Mouse (Mus musculus): ENCODE measurements around the gene Mob3a. TPM values are rescaled to one million over a fixed set of nuclear protein-coding genes. Genes with fewer than 3 reads are reported as not detected.

The Mob3a gene
- total RNA-seq, 2 experiments from 2014 or later = 14.0 TPM

- DNase-seq (ENCODE audit: low spot score in 2 of 2) = peak; percentile 95 to 96
- intact Hi-C loops (cut with DNase I) = loop anchor here (5.0 kb wide), 1 partner anchor 45 kb away; the partner anchor contains the start of gene Btbd2
Measured at GRCm38 (mm10) chr10:80702536-80703390, 986 bp upstream of the Mob3a start.

- intact Hi-C loops (cut with DNase I) = loop anchor here (5.0 kb wide), 1 partner anchor 43 kb away; the partner anchor contains the start of gene Btbd2
- DNase-seq (ENCODE audit: low spot score in 2 of 2) = no peak
Measured at GRCm38 (mm10) chr10:80700732-80701131, 1.0 kb downstream of the Mob3a start.

GRCm38 (mm10) chr10:80700038-80700504 is 1.7 kb downstream of the Mob3a start:
- intact Hi-C loops (cut with DNase I) = loop anchor here (5.0 kb wide), 1 partner anchor 43 kb away; the partner anchor contains the start of gene Btbd2
- DNase-seq (ENCODE audit: low spot score in 2 of 2) = no peak

GRCm38 (mm10) chr10:80698605-80699004 is 3.2 kb downstream of the Mob3a start:
- intact Hi-C loops (cut with DNase I) = no loop called here
- DNase-seq (ENCODE audit: low spot score in 2 of 2) = no peak

GRCm38 (mm10) chr10:80697812-80698211 is 4.0 kb downstream of the Mob3a start:
- intact Hi-C loops (cut with DNase I) = no loop called here
- no peak for DNase-seq (ENCODE audit: low spot score in 2 of 2)

GRCm38 (mm10) chr10:80697393-80697787 is 4.4 kb downstream of the Mob3a start:
- no peak for DNase-seq (ENCODE audit: low spot score in 2 of 2)
- intact Hi-C loops (cut with DNase I) = no loop called here

GRCm38 (mm10) chr10:80696502-80697392 is 5.0 kb downstream of the Mob3a start:
- no peak for DNase-seq (ENCODE audit: low spot score in 2 of 2)
- intact Hi-C loops (cut with DNase I) = no loop called here

GRCm38 (mm10) chr10:80695801-80696501 is 5.8 kb downstream of the Mob3a start:
- no peak for DNase-seq (ENCODE audit: low spot score in 2 of 2)
- intact Hi-C loops (cut with DNase I) = no loop called here

- intact Hi-C loops (cut with DNase I) = no loop called here
- DNase-seq (ENCODE audit: low spot score in 2 of 2) = no peak
Measured at GRCm38 (mm10) chr10:80695186-80695585, 6.6 kb downstream of the Mob3a start.

- DNase-seq (ENCODE audit: low spot score in 2 of 2) = no peak
- intact Hi-C loops (cut with DNase I) = no loop called here
Measured at GRCm38 (mm10) chr10:80694159-80694938, 7.4 kb downstream of the Mob3a start.

GRCm38 (mm10) chr10:80693401-80694045 is 8.3 kb downstream of the Mob3a start:
- intact Hi-C loops (cut with DNase I) = no loop called here

GRCm38 (mm10) chr10:80692249-80693165 is 9.3 kb downstream of the Mob3a start:
- no peak for DNase-seq (ENCODE audit: low spot score in 2 of 2)
- intact Hi-C loops (cut with DNase I) = no loop called here

More at GRCm38 (mm10) chr10:80693401-80694045, 8.3 kb downstream of the Mob3a start:
- no peak for DNase-seq (ENCODE audit: low spot score in 2 of 2)

GRCm38 (mm10) chr10:80687850-80688249 is 13.9 kb downstream of the Mob3a start:
- DNase-seq (ENCODE audit: low spot score in 2 of 2) = no peak
- intact Hi-C loops (cut with DNase I) = loop anchor here (5.0 kb wide), 2 partner anchors 76 to 121 kb away; no protein-coding TSS in a partner anchor

GRCm38 (mm10) chr10:80686617-80687016 is 15.2 kb downstream of the Mob3a start:
- intact Hi-C loops (cut with DNase I) = loop anchor here (5.0 kb wide), 2 partner anchors 74 to 119 kb away; no protein-coding TSS in a partner anchor
- DNase-seq (ENCODE audit: low spot score in 2 of 2) = no peak

- intact Hi-C loops (cut with DNase I) = loop anchor here (5.0 kb wide), 2 partner anchors 73 to 118 kb away; no protein-coding TSS in a partner anchor
- no peak for DNase-seq (ENCODE audit: low spot score in 2 of 2)
Measured at GRCm38 (mm10) chr10:80684984-80685383, 16.8 kb downstream of the Mob3a start.

- intact Hi-C loops (cut with DNase I) = no loop called here
- DNase-seq (ENCODE audit: low spot score in 2 of 2) = no peak
Measured at GRCm38 (mm10) chr10:80684214-80684613, 17.6 kb downstream of the Mob3a start.

GRCm38 (mm10) chr10:80683647-80684046 is 18.1 kb downstream of the Mob3a start:
- intact Hi-C loops (cut with DNase I) = no loop called here
- no peak for DNase-seq (ENCODE audit: low spot score in 2 of 2)

Data from left cerebral cortex, postnatal 36 days (tissue).